Mouse (Mus musculus) kidney, postnatal 4 days (tissue): ENCODE results near the gene Gramd2.

Experiments
- DNase-seq, 2 experiments: peaks; one replicate each; pipeline ENCODE4 v3.0.0; 2021; ENCODE audit warnings: mixed read lengths in 2 of 2

Gramd2 gene

GRCm38 (mm10) chr9:59668473-59668872 lies 11.5 kb upstream of the Gramd2 start:
- no peak for DNase-seq

GRCm38 (mm10) chr9:59669172-59669571 lies 10.8 kb upstream of the Gramd2 start:
- no peak for DNase-seq

GRCm38 (mm10) chr9:59672195-59672894 lies 7.6 kb upstream of the Gramd2 start:
- no peak for DNase-seq

- no peak for DNase-seq
Observed at GRCm38 (mm10) chr9:59673427-59673826, 6.5 kb upstream of the Gramd2 start.

GRCm38 (mm10) chr9:59675598-59675997 lies 4.3 kb upstream of the Gramd2 start:
- no peak for DNase-seq

GRCm38 (mm10) chr9:59678313-59678712 lies 1.6 kb upstream of the Gramd2 start:
- DNase-seq: peak; percentile 29 to 54

GRCm38 (mm10) chr9:59680534-59680875 lies 561 bp downstream of the Gramd2 start:
- DNase-seq: peak; percentile 20 to 44

- no peak for DNase-seq
Observed at GRCm38 (mm10) chr9:59684020-59684419, 4.1 kb downstream of the Gramd2 start.

GRCm38 (mm10) chr9:59687416-59688046 lies 7.6 kb downstream of the Gramd2 start:
- no peak for DNase-seq

- peak; percentile 74 to 84 for DNase-seq
Observed at GRCm38 (mm10) chr9:59691635-59692094, 11.7 kb downstream of the Gramd2 start.

GRCm38 (mm10) chr9:59692145-59692544 lies 12.2 kb downstream of the Gramd2 start:
- DNase-seq: peak; percentile 30 to 47

GRCm38 (mm10) chr9:59694571-59695450 lies 14.9 kb downstream of the Gramd2 start:
- no peak for DNase-seq

GRCm38 (mm10) chr9:59695451-59695813 lies 15.5 kb downstream of the Gramd2 start:
- no peak for DNase-seq

GRCm38 (mm10) chr9:59696381-59696780 lies 16.4 kb downstream of the Gramd2 start:
- DNase-seq: no peak

- no peak for DNase-seq
Observed at GRCm38 (mm10) chr9:59701094-59701493, 21.1 kb downstream of the Gramd2 start.

- no peak for DNase-seq
Observed at GRCm38 (mm10) chr9:59703099-59703498, 23.2 kb downstream of the Gramd2 start.

GRCm38 (mm10) chr9:59706850-59707825 lies 27.2 kb downstream of the Gramd2 start:
- no peak for DNase-seq

- DNase-seq: peak; percentile 25 to 44
Observed at GRCm38 (mm10) chr9:59709225-59709624, 29.3 kb downstream of the Gramd2 start.

GRCm38 (mm10) chr9:59716275-59716898 lies 36.4 kb downstream of the Gramd2 start:
- peak; percentile 34 to 54 for DNase-seq

- no peak for DNase-seq
Observed at GRCm38 (mm10) chr9:59718237-59718636, 38.3 kb downstream of the Gramd2 start.

- no peak for DNase-seq
Observed at GRCm38 (mm10) chr9:59721144-59721543, 41.2 kb downstream of the Gramd2 start.
